Mouse (Mus musculus): ENCODE measurements around the gene Capn11. TPM values are rescaled to one million over a fixed set of nuclear protein-coding genes. Genes with fewer than 3 reads are reported as not detected.

Gene Capn11
- polyA plus RNA-seq, 1 experiment from 2014 or later: 0.17 TPM

- Histone ChIP-seq H3K4me3 (ENCODE audit: low read length) (no peak overlapping the region), H3K4me1 (ENCODE audit: control insufficient read depth, insufficient read depth, low read length) (peaks cover 72% of the 10 kb centered on the region), H3K27ac (ENCODE audit: low read length) (no peak overlapping the region), H3K9me3 (ENCODE audit: control insufficient read depth, low read length) (no peaks in the 10 kb centered on the region), H3K36me3 (ENCODE audit: control insufficient read depth, insufficient read depth, low read length) (no peaks in the 10 kb centered on the region), H3K27me3 (replicated peaks; ENCODE audit: control insufficient read depth, insufficient read depth, low read length) (no peaks in the 10 kb centered on the region), H3K4me2 (ENCODE audit: low read depth, low read length) (no peak overlapping the region), H3K9ac (ENCODE audit: low read depth, low read length) (no peak overlapping the region)
- no peak for ATAC-seq
- 37% methylated on average over 3 of the region's 3 CpGs for WGBS
Observed at GRCm38 (mm10) chr17:45597787-45598186, 61.3 kb downstream of the Capn11 start.

- Histone ChIP-seq H3K27me3 (replicated peaks; ENCODE audit: control insufficient read depth, insufficient read depth, low read length) (no peaks in the 10 kb centered on the region), H3K36me3 (ENCODE audit: control insufficient read depth, insufficient read depth, low read length) (no peaks in the 10 kb centered on the region), H3K4me1 (ENCODE audit: control insufficient read depth, insufficient read depth, low read length) (peaks cover 81% of the 10 kb centered on the region), H3K27ac (ENCODE audit: low read length) (peak overlapping the region; percentile 24; the same call in 1 of the 2 replicates), H3K4me2 (ENCODE audit: low read depth, low read length) (no peak overlapping the region), H3K4me3 (ENCODE audit: low read length) (no peak overlapping the region), H3K9me3 (ENCODE audit: control insufficient read depth, low read length) (no peaks in the 10 kb centered on the region), H3K9ac (ENCODE audit: low read depth, low read length) (no peak overlapping the region)
- no peak for ATAC-seq
- 41% methylated on average over 11 of the region's 11 CpGs for WGBS
Observed at GRCm38 (mm10) chr17:45596631-45597396, 62.3 kb downstream of the Capn11 start.

- peak; percentile 4; the same call in 1 of the 2 replicates for ATAC-seq
- no peak overlapping the region for H3K27ac ChIP-seq (ENCODE audit: low read length)
- 8% methylated on average over 23 of the region's 23 CpGs for WGBS
- H3K9me3 ChIP-seq (ENCODE audit: control insufficient read depth, low read length): no peaks in the 10 kb centered on the region
- peak overlapping the region; percentile 68 for H3K4me3 ChIP-seq (ENCODE audit: low read length)
- H3K4me1 ChIP-seq (ENCODE audit: control insufficient read depth, insufficient read depth, low read length): peaks cover 72% of the 10 kb centered on the region
- peak overlapping the region; percentile 100 for H3K4me2 ChIP-seq (ENCODE audit: low read depth, low read length)
- no peaks in the 10 kb centered on the region for H3K27me3 ChIP-seq (replicated peaks; ENCODE audit: control insufficient read depth, insufficient read depth, low read length)
- H3K36me3 ChIP-seq (ENCODE audit: control insufficient read depth, insufficient read depth, low read length): no peaks in the 10 kb centered on the region
- peak overlapping the region; percentile 78 for H3K9ac ChIP-seq (ENCODE audit: low read depth, low read length)
Observed at GRCm38 (mm10) chr17:45595736-45596390, 63.3 kb downstream of the Capn11 start.

- Histone ChIP-seq H3K9ac (ENCODE audit: low read depth, low read length) (peak overlapping the region; percentile 78), H3K4me2 (ENCODE audit: low read depth, low read length) (peak overlapping the region; percentile 100), H3K9me3 (ENCODE audit: control insufficient read depth, low read length) (no peaks in the 10 kb centered on the region), H3K4me1 (ENCODE audit: control insufficient read depth, insufficient read depth, low read length) (peaks cover 67% of the 10 kb centered on the region), H3K36me3 (ENCODE audit: control insufficient read depth, insufficient read depth, low read length) (no peaks in the 10 kb centered on the region), H3K4me3 (ENCODE audit: low read length) (peak overlapping the region; percentile 68), H3K27me3 (replicated peaks; ENCODE audit: control insufficient read depth, insufficient read depth, low read length) (no peaks in the 10 kb centered on the region), H3K27ac (ENCODE audit: low read length) (no peak overlapping the region)
- WGBS: 2% methylated on average over 58 of the region's 58 CpGs
- peak; percentile 61 for ATAC-seq
Observed at GRCm38 (mm10) chr17:45594881-45595735, 64.0 kb downstream of the Capn11 start.

GRCm38 (mm10) chr17:45594195-45594594 is 64.9 kb downstream of the Capn11 start:
- Histone ChIP-seq H3K4me3 (ENCODE audit: low read length) (peak overlapping the region; percentile 68), H3K9me3 (ENCODE audit: control insufficient read depth, low read length) (no peaks in the 10 kb centered on the region), H3K4me1 (ENCODE audit: control insufficient read depth, insufficient read depth, low read length) (peaks cover 59% of the 10 kb centered on the region), H3K9ac (ENCODE audit: low read depth, low read length) (peak overlapping the region; percentile 12; the same call in 1 of the 2 replicates), H3K36me3 (ENCODE audit: control insufficient read depth, insufficient read depth, low read length) (peaks cover 4% of the 10 kb centered on the region; the same call in 1 of the 2 replicates), H3K27ac (ENCODE audit: low read length) (no peak overlapping the region), H3K27me3 (replicated peaks; ENCODE audit: control insufficient read depth, insufficient read depth, low read length) (no peaks in the 10 kb centered on the region), H3K4me2 (ENCODE audit: low read depth, low read length) (peak overlapping the region; percentile 100)
- WGBS: 55% methylated on average over 8 of the region's 8 CpGs
- ATAC-seq: no peak

- 0 out of 2 replicates have a peak, but pooled peaks have one; percentile 9 for ATAC-seq
- Histone ChIP-seq H3K27ac (ENCODE audit: low read length) (no peak overlapping the region), H3K4me2 (ENCODE audit: low read depth, low read length) (peak overlapping the region; percentile 100; the same call in 1 of the 2 replicates), H3K27me3 (replicated peaks; ENCODE audit: control insufficient read depth, insufficient read depth, low read length) (no peaks in the 10 kb centered on the region), H3K36me3 (ENCODE audit: control insufficient read depth, insufficient read depth, low read length) (peaks cover 4% of the 10 kb centered on the region; the same call in 1 of the 2 replicates), H3K4me1 (ENCODE audit: control insufficient read depth, insufficient read depth, low read length) (peaks cover 55% of the 10 kb centered on the region), H3K4me3 (ENCODE audit: low read length) (no peak overlapping the region), H3K9ac (ENCODE audit: low read depth, low read length) (peak overlapping the region; percentile 51), H3K9me3 (ENCODE audit: control insufficient read depth, low read length) (no peaks in the 10 kb centered on the region)
- WGBS: 38% methylated on average over 8 of the region's 8 CpGs
Observed at GRCm38 (mm10) chr17:45593479-45593878, 65.6 kb downstream of the Capn11 start.

- peaks cover 4% of the 10 kb centered on the region; the same call in 1 of the 2 replicates for H3K36me3 ChIP-seq (ENCODE audit: control insufficient read depth, insufficient read depth, low read length)
- H3K4me3 ChIP-seq (ENCODE audit: low read length): 0 out of 2 replicates have a peak overlapping the region, but pooled peaks have one; percentile 10
- H3K27ac ChIP-seq (ENCODE audit: low read length): peak overlapping the region; percentile 41
- H3K27me3 ChIP-seq (replicated peaks; ENCODE audit: control insufficient read depth, insufficient read depth, low read length): no peaks in the 10 kb centered on the region
- ATAC-seq: no peak
- WGBS: 52% methylated on average over 8 of the region's 8 CpGs
- no peaks in the 10 kb centered on the region for H3K9me3 ChIP-seq (ENCODE audit: control insufficient read depth, low read length)
- peaks cover 48% of the 10 kb centered on the region for H3K4me1 ChIP-seq (ENCODE audit: control insufficient read depth, insufficient read depth, low read length)
- peak overlapping the region; percentile 30 for H3K4me2 ChIP-seq (ENCODE audit: low read depth, low read length)
- peak overlapping the region; percentile 51; the same call in 1 of the 2 replicates for H3K9ac ChIP-seq (ENCODE audit: low read depth, low read length)
Observed at GRCm38 (mm10) chr17:45592606-45593431, 66.3 kb downstream of the Capn11 start.

Measured in intestine, embryonic 16.5 days (tissue).